Mouse (Mus musculus): ENCODE data around the gene Gm21962.

DNA sequence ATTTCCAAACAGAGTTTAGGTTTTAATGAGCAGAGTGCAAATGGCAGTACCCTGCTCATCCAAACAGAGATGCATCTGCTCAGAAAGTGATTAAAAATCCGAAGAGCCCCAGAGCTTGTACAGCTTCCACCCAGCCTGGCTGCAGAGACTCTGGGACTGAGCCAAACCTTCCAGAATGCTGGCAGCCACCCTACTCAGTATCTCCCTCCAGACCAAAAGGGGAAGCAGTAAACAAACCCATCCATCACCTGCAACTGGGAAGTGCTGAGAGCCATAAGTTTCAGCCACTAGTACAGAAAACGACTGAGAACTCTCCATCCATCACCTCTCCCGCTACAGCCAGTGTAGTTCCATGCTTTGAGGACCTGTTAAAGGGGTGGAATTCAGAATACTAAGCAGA is 9.6 kb downstream of the Gm21962 start:
- TF ChIP-seq CTCF (IDR thresholded peaks at IDR 0.05; ENCODE audit: control insufficient read depth, insufficient read depth, insufficient replicate concordance, low read depth, low read length) (no peak), POLR2A (IDR thresholded peaks at IDR 0.05; ENCODE audit: control insufficient read depth, low read depth, low read length) (no peak)

Measured in testis, adult 2 months (tissue).